Mouse (Mus musculus): ENCODE data around the gene 2010111I01Rik.

Gene 2010111I01Rik

GRCm38 (mm10) chr13:63154851-63155571, 190.3 kb downstream of the 2010111I01Rik start:
- DNase-seq (ENCODE audit: low spot score) = no peak

DNA sequence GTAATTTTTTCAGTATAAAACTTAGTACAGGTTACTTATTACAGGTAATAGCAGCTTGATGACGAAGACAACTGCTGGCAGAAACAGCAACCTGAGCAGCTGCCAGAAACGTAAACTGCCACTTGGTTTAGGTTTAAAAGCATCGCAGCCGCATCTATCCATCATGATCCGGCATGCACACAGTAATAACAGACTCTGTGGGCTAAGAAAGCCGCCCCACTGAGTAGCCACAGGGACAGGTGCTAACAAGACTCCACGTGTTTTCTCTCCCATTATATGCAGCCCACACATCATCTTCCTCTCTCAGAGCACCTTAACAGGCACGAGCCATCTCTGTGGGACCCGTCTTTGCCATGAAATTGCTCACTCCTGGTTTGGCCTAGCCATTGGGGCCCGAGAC, 191.6 kb downstream of the 2010111I01Rik start:
- no peak for DNase-seq (ENCODE audit: low spot score)

DNA sequence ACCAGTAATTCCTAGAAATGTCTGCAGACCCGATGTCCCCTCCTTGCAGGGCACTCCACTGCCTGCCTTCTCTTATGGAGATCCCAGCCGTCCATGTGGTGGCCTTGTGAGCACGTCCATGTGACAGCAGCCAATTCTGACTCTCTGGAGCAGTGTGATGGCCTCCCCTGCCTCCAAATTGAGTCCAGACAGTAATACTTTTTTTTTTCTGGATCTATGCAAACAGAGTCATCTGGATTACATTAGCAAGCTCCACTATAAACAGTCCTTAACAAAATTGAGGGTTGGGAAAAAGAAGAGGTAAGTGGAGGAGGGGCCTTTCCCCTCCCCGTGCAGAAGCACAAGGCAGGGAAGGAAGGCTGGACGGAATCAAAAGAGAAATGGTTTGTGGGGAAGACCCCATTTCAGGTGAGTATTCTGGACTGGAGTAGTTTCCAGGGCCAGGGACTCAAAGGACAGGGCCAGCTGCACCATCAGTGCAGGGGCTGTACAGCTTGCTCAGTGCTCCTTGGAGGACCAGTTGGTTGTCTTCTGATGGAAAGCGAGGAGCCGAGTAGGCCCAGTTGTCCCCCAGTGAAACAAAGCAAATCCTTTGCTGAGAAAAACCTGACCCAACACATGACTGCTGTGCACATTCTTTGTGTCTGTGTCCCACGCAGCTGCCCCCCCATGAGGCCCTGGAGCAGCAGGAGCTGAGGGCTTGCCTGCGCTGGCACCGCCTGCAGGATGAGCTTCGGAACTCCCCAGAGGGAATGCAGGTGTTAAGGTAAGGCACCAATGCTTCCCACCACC, 205.8 kb downstream of the 2010111I01Rik start:
- DNase-seq (ENCODE audit: low spot score) = no peak

- no peak for DNase-seq (ENCODE audit: low spot score)
Observed at GRCm38 (mm10) chr13:63171347-63172096, 206.8 kb downstream of the 2010111I01Rik start.

GRCm38 (mm10) chr13:63172097-63172445, 207.4 kb downstream of the 2010111I01Rik start:
- no peak for DNase-seq (ENCODE audit: low spot score)

DNA sequence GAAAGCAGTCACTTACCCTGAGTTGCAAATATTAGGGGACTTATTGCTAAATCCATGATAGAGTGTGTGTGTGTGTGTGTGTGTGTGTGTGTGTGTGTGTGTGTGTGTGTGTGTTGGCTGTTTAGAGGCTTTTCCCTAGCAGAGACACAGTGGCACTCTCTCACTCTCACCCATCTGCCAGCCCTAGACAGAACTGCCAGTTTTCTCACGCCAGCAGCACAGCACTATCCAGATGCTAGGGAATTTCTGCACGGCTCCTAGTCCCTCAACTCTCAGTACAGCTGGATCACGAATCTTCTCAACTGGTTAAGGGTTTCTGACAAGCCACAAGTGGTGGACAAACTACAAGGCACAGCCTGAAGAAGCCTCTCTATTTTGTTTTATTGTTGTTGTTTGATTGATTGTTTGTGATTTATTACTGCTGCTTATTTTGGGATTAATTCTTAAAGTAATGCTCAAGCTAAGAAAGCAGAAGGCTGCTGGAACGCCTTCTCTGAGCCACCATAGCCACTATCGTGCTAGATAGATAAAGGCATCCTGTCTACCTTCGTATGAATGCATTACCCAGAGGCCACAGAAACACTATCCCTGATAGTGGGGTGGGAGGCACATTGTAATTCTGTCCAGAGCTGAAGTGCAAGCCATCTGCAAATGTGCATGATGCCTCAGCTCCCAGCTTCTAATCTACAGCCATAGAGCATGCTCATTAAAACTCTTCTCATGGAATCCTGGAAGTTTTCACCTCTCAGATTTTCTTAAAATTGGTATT, 209.7 kb downstream of the 2010111I01Rik start:
- DNase-seq (ENCODE audit: low spot score) = no peak

DNA sequence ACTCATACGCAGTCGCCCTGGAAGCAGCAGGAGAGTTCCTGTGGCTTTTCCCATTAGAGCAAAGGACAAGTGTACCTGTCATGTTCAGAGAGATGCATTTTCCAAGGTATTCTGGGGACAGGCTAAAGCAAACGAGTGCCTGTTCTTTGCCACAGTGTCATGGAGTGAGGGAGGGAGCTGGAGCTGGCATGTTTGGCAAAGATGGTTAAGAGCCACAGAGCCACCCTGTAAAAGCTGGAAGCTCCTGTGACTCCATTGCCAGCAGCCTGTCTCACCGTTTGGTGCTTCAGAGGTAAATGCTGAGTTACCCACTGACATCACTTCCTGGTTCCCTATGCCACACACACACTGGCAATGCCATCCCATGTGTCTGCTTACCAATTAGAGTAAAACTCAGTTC, 211.4 kb downstream of the 2010111I01Rik start:
- DNase-seq (ENCODE audit: low spot score) = no peak

- DNase-seq (ENCODE audit: low spot score) = no peak
Observed at GRCm38 (mm10) chr13:63177232-63177631, 212.5 kb downstream of the 2010111I01Rik start.

GRCm38 (mm10) chr13:63180641-63181235, 216.0 kb downstream of the 2010111I01Rik start:
- no peak for DNase-seq (ENCODE audit: low spot score)

DNA sequence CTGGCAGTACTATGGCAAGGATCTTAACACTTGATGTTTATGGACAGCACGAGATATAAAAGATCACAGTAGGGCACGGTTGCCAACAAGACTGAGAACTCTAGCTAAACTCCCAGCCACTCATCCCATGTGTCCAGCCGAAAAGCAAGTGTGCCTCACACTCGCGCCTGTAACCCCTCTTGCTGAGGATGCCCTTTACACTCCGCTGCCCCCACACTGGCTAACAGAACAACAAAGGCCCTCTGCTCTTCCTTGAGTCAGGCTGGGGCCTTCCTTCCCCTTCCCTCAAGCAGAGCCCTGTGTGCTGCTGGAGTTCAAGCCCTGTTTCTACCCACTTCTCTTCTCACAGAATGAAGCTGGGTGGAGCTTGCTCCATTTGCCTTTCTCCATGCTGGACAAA, 220.3 kb downstream of the 2010111I01Rik start:
- DNase-seq (ENCODE audit: low spot score) = no peak

DNA sequence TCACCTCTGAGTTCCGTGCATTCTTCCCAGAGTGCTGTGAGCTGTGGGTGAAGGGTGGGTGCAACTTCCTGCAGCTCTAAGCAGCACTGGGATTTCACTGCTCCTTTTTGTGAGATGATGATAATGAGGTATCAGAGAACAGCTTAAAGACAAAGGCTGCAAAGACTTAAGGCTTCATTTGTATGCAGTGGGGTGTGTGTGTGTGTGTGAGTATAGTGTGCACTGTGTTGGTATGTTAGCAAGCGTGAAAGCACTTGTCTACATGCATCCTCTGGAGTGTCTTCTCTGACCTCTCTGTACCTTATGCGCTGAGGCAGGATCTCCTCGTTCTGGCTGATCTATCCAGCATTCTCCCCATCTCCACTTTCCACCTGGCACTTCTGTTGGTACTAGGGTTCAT, 221.5 kb downstream of the 2010111I01Rik start:
- DNase-seq (ENCODE audit: low spot score) = no peak

- DNase-seq (ENCODE audit: low spot score) = no peak
Observed at GRCm38 (mm10) chr13:63186642-63187041, 221.9 kb downstream of the 2010111I01Rik start.

DNA sequence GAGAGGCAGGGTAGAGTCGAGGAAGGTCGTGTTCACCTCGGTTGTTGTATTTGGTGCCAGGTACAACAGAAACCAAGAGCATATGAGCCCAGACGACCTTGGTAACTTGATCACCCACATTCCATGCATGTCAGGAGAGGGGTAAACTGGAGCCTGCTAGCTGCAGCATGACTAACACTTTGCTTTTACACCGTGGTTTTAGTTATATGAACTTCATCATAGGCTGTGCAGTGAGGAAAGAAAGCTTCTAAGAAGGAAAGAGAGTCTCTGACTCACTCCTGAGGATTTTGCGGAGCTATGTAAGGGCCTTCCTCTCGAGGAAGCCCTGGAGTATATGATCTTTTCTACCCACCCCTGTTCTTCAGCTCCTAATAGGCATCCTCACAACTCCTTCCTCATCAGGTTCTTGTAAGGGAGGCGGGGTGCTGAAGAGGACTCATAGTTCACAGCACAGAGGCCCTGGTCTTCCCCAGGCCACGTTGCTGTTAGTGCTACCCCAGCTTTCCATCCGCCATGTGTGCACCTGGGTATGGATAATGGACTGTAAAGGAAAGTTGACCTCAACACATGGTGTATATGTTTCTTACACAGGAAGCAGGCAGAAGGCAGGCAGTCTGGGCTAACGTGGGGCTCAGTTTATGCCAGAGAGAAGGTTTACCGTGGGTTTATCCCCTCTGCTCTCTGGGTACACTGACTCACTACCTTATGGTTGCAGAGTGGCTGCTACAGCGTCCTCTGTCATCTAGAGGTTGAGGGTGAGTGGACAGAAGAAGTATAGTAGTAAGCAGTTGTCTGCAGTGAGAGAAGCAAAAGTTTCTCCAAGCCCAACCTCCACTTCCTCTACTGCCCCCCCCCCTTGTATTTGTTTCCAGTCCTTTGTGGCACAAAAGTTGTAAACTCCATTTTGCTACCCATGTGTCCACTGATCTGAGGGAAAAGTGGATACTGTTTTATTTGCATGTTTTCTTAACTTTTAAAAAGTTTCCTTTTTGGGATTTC, 222.8 kb downstream of the 2010111I01Rik start:
- no peak for DNase-seq (ENCODE audit: low spot score)

- no peak for DNase-seq (ENCODE audit: low spot score)
Observed at GRCm38 (mm10) chr13:63188306-63188705, 223.6 kb downstream of the 2010111I01Rik start.

GRCm38 (mm10) chr13:63188811-63189210, 224.1 kb downstream of the 2010111I01Rik start:
- no peak for DNase-seq (ENCODE audit: low spot score)

DNA sequence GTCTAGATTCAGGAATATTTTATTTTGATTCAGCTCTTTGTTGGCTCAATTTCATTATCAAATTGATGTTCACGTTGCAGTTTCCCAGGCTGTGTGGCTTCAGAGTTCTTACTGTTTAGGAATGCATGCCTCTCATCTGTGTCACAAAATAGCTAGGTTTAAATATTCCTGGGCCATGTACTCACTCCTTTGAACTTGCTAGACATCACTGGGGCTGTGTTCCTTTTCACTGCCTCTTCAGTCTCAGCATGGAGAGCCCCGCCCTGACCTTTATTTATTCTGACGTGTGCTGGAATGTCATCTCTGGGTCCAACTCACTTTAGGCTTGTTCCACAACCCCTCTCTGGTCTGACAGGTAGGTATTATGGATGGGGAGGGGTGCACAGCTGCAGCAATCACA, 228.7 kb downstream of the 2010111I01Rik start:
- no peak for DNase-seq (ENCODE audit: low spot score)

DNA sequence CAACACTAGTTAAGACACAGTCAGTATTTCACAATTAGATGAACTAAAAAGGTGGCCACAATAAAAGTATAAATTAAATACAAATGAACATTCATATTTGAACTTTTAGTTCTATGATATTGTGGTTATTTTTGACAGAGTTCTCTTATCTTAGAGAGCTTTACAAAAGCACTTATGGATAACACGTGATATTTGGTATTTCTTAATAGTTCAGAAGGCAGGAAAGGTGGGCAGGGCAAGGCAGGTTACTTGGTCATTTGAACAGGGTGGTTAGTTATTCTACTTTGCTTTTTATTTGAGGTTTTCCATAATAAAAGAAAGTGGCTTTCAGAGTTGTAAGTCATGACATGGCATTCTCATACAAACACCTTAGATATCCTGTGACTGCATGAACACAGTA, 233.3 kb downstream of the 2010111I01Rik start:
- DNase-seq (ENCODE audit: low spot score) = no peak

DNA sequence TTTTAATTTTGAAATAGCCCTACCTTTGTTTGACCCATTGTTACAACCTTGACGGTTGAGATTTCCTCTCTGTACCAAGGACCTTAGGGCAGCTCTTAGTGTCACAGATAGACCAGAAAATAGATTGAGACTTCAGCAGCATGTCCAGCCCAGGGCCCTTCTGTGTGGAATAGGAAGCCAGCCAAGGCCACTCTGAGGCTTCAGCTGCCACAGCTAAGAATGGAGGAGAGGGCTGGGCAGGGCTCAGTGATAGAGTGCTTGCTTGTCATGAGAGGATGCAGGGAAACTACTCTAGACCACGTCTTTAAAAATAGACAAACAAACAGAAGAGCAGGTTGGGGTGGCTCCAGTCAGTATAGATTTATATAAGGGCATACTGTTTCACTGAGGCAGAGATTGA, 234.9 kb downstream of the 2010111I01Rik start:
- no peak for DNase-seq (ENCODE audit: low spot score)

DNA sequence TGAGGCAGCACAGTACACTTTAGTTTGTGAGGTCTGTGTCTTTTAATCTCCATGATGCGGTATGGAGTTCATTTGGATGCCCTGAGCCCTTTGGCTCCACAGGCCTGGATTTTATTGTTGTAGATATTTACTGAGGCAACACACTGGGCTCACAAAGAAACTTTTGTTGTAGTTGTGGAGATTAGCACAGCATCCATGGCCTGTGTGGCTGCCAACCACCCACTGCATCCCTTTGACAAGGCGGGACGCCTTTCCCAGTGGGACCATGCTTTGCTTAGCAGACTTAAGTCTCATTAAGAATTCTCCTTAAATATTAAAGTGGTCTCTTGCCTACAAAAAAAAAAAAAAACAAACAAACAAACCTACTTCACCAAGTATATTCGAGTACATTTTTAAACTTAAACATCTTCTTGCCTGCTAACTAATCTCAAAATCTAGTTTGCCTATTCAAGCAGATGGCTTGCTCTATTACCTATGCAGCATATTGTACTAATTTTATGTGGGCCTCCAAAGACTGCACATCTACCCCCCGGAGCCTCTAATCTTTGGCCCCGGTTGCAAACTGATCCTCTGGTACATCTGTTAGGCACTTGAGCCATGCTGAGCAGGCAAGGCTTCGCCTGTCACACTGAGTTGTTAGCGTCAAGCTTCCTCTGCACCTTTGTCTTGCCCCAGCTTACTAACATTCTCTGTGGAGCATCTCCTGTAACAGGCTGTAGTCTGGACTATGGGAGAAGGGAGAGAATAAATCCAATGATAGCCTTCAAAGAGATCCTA, 239.0 kb downstream of the 2010111I01Rik start:
- no peak for DNase-seq (ENCODE audit: low spot score)

DNA sequence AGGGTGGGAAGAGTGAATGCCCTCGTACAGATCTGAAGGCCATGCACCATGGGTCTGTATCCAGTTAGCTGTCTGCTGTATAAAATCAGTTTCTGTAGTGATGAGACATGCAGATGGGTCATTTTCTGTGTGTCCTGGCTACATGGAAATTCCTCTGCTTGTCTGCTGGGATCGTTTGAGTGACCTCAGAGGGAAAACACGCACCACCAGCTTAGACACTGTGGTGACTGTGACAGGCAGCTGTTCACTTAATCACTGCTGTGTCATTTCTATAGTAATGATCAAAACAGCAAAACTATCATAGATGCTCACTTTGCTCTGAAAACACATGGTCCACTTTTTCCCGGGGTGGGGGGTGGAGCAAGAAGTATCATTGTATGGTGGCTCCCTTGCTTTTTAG, 241.1 kb downstream of the 2010111I01Rik start:
- DNase-seq (ENCODE audit: low spot score) = no peak
